Mouse (Mus musculus) hindbrain, embryonic 11.5 days (tissue): ENCODE results near the gene Dnajb1. TPM values are rescaled to one million over a fixed set of nuclear protein-coding genes. Genes with fewer than 3 reads are reported as not detected.
"Not testable (repeated sequence)": the region's sequence is repeated elsewhere in the genome, so short reads cannot be mapped to it uniquely, and the experiment has no call there.

Experiments
- ATAC-seq: fragments of 200-750 bp; cut with Nextera tagmentation; 2 replicates; pipeline ENCODE4 v1.8.0; 2017; ENCODE audit warnings: mild to moderate bottlenecking, moderate TSS enrichment, moderate library complexity; ENCODE audit not compliant: low FRiP score
- DNase-seq: peaks from one replicate; pipeline ENCODE4 v3.0.0-alpha.2; 2015; ENCODE audit warnings: low spot score
- H3K27ac ChIP-seq: fragments of 300-500 bp; sonication (generic); 2 replicates; pipeline ENCODE4 v1.5.1; 2014; ENCODE audit warnings: mild to moderate bottlenecking, low read depth, low read length
- H3K27me3 ChIP-seq: fragments of 300-500 bp; sonication (generic); 2 replicates; pipeline ENCODE4 v1.6.1; 2014; ENCODE audit warnings: mild to moderate bottlenecking, low read length, moderate library complexity, mixed read lengths; ENCODE audit not compliant: control insufficient read depth, insufficient read depth
- H3K36me3 ChIP-seq: fragments of 300-500 bp; sonication (generic); 2 replicates; pipeline ENCODE4 v1.6.1; 2014; ENCODE audit warnings: mild to moderate bottlenecking, low read length, moderate library complexity, mixed read lengths; ENCODE audit not compliant: control insufficient read depth, insufficient read depth
- H3K4me1 ChIP-seq: fragments of 300-500 bp; sonication (generic); replicated peaks from 2 replicates; pipeline ENCODE4 v1.6.1; 2014; ENCODE audit warnings: low read length, mixed read lengths; ENCODE audit not compliant: control insufficient read depth, insufficient read depth
- H3K4me2 ChIP-seq: fragments of 300-500 bp; sonication (generic); replicated peaks from 2 replicates; pipeline ENCODE4 v1.6.1; 2014; ENCODE audit warnings: mild to moderate bottlenecking, low read depth, low read length
- H3K4me3 ChIP-seq: fragments of 300-500 bp; sonication (generic); 2 replicates; pipeline ENCODE4 v1.5.1; 2014; ENCODE audit warnings: low read depth, low read length
- H3K9ac ChIP-seq: fragments of 300-500 bp; sonication (generic); 2 replicates; pipeline ENCODE4 v1.6.1; 2014; ENCODE audit warnings: low read depth, low read length
- H3K9me3 ChIP-seq: fragments of 300-500 bp; sonication (generic); 2 replicates; pipeline ENCODE4 v1.6.1; 2016; ENCODE audit warnings: low read length; ENCODE audit not compliant: control insufficient read depth
- WGBS: fragments of 180-500 bp; shearing (Covaris S2); extraction: QIAGEN DNeasy Blood & Tissue Kit; methylation state at CpG from one replicate; pipeline ENCODE4 v1.1.7; 2014; 5-methylcytosine and 5-hydroxymethylcytosine counted together
- polyA plus RNA-seq: library from polyadenylated mRNA; unstranded; fragments of >200 nt; fragmentation: Nextera tagmentation; extraction: Ambion mirVana; gene quantifications from 2 replicates; pipeline ENCODE4 v1.2.1, GENCODE M21; 2014

Gene Dnajb1
- polyA plus RNA-seq, 1 experiment from 2014 or later: 66.7 TPM

- no peak for DNase-seq
- H3K4me2 ChIP-seq: no peak overlapping the region
- ATAC-seq: no peak
- H3K9ac ChIP-seq: no peak overlapping the region
- no peaks in the 10 kb centered on the region for H3K27me3 ChIP-seq
- H3K9me3 ChIP-seq: no peaks in the 10 kb centered on the region
- no peak overlapping the region for H3K4me3 ChIP-seq
- no peak overlapping the region for H3K27ac ChIP-seq
- 0 out of 2 replicates have a peak, but pooled peaks cover 5% of the 10 kb centered on the region for H3K36me3 ChIP-seq
- no peaks in the 10 kb centered on the region; the same call in 1 of the 2 replicates for H3K4me1 ChIP-seq
- 82% methylated on average over 4 of the region's 4 CpGs for WGBS
These were observed 38.8 kb upstream of the Dnajb1 start for GRCm38 (mm10) chr8:83569165-83569564.

DNA sequence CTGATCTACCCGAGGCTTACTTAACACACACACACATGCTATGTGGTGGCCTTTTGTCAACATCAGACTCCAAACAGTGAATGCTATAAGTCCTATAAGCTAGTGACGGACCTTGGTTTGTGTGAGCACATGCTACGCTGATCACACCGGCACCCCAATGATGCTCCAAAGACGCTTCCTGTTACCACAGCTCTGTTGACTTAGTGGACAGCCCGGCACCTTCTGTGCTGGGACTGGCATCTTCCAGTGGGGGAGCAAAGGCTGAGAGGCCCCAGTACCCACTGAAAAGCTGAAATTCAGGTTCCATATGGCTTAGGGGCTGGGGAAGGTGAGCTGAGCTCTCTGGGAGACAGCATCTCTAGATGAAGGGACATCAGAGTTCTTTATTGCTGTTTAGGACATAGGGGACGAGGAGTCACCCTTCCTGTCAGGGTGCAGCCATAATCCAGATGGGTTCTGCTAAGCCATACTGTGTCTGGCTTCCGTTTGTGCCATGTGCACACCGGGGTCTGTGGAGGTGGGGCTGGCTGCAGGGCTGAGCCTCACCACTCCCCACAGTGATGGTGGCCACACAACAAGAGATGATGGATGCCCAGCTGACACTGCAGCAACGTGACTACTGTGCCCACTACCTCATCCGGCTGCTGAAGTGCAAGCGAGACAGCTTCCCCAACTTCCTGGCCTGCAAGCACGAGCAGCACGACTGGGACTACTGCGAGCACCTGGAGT is 37.6 kb upstream of the Dnajb1 start:
- 0 out of 2 replicates have a peak, but pooled peaks cover 5% of the 10 kb centered on the region for H3K36me3 ChIP-seq
- H3K9me3 ChIP-seq: no peaks in the 10 kb centered on the region
- WGBS: 84% methylated on average over 15 of the region's 15 CpGs
- no peak overlapping the region for H3K27ac ChIP-seq
- no peak overlapping the region for H3K9ac ChIP-seq
- no peak overlapping the region for H3K4me3 ChIP-seq
- H3K4me2 ChIP-seq: no peak overlapping the region
- H3K4me1 ChIP-seq: no peaks in the 10 kb centered on the region; the same call in 1 of the 2 replicates
- H3K27me3 ChIP-seq: no peaks in the 10 kb centered on the region
- DNase-seq (no peak), ATAC-seq (no peak)

GRCm38 (mm10) chr8:83571001-83571340 is 37.0 kb upstream of the Dnajb1 start:
- not testable (repeated sequence) for H3K4me1 ChIP-seq, H3K9ac ChIP-seq, H3K27me3 ChIP-seq, H3K4me2 ChIP-seq, H3K9me3 ChIP-seq, H3K27ac ChIP-seq, H3K36me3 ChIP-seq, H3K4me3 ChIP-seq, DNase-seq, ATAC-seq
- 90% methylated on average over 2 of the region's 7 CpGs for WGBS

DNA sequence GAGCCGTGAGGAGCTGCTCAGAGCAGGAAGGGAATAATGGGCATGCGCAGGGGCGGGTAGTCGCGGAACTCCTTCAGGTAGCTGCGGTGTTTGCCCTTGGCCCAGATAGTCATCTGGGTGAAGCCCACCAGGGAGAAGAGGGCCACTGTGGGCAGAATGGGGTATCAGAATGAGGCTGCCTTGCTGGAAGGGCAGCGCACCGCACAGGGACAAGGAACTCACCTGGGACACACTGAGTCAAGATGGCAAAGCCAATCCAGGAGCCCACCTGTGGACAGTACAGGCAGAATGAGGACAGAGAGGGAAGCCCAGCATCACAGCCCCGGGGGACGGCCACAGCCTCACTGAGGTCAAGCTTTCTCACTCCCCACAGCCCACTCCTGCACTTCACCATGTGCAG is 36.2 kb upstream of the Dnajb1 start:
- Histone ChIP-seq H3K9me3 (no peaks in the 10 kb centered on the region), H3K4me1 (no peaks in the 10 kb centered on the region; the same call in 1 of the 2 replicates), H3K4me2 (no peak overlapping the region), H3K9ac (no peak overlapping the region), H3K4me3 (no peak overlapping the region), H3K27ac (no peak overlapping the region), H3K36me3 (0 out of 2 replicates have a peak, but pooled peaks cover 5% of the 10 kb centered on the region), H3K27me3 (no peaks in the 10 kb centered on the region)
- DNase-seq: no peak
- WGBS: 96% methylated on average over 10 of the region's 10 CpGs
- ATAC-seq: no peak

DNA sequence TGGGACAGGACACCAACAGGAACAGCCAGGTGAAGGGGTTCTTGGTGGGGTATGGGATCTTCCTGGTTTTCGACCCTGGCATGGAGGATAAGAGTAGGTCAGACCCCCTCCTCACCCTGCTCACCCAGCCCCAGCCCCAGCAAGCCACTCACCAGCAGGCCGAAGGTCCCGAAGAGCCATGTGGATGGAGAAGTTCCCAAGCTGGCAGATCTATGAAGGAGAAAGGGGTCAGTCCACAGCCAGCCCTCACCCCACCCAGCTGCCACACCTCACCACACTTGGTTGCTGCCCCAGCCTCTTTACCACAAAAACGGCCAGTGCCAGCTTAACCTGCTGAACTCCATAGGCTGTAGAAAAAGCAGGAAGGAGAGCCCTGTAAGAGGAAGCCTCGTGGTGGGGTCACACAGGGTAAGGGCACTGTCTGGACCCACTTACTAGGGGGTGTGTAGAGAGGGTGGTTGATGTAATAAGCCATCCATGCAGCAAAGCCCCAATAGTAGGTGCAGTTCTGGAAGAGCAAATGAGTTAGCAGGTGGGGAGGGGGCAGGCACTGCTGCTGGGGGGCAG is 35.7 kb upstream of the Dnajb1 start:
- H3K4me2 ChIP-seq: no peak overlapping the region
- 0 out of 2 replicates have a peak, but pooled peaks cover 5% of the 10 kb centered on the region for H3K36me3 ChIP-seq
- ATAC-seq: no peak
- no peak for DNase-seq
- no peak overlapping the region for H3K27ac ChIP-seq
- no peaks in the 10 kb centered on the region for H3K27me3 ChIP-seq
- H3K4me1 ChIP-seq: peaks cover 2% of the 10 kb centered on the region
- H3K9me3 ChIP-seq: no peaks in the 10 kb centered on the region
- no peak overlapping the region for H3K4me3 ChIP-seq
- no peak overlapping the region for H3K9ac ChIP-seq
- 92% methylated on average over 5 of the region's 5 CpGs for WGBS

GRCm38 (mm10) chr8:83573140-83573875 is 34.7 kb upstream of the Dnajb1 start:
- DNase-seq (no peak), ATAC-seq (no peak)
- Histone ChIP-seq H3K4me2 (no peak overlapping the region), H3K9ac (no peak overlapping the region), H3K4me3 (no peak overlapping the region), H3K36me3 (0 out of 2 replicates have a peak, but pooled peaks cover 5% of the 10 kb centered on the region), H3K27me3 (no peaks in the 10 kb centered on the region), H3K9me3 (no peaks in the 10 kb centered on the region), H3K4me1 (peaks cover 5% of the 10 kb centered on the region), H3K27ac (no peak overlapping the region)
- WGBS: 77% methylated on average over 18 of the region's 18 CpGs

- Histone ChIP-seq H3K27me3 (no peaks in the 10 kb centered on the region), H3K4me3 (no peak overlapping the region), H3K9me3 (no peaks in the 10 kb centered on the region), H3K36me3 (0 out of 2 replicates have a peak, but pooled peaks cover 5% of the 10 kb centered on the region), H3K4me2 (no peak overlapping the region), H3K9ac (no peak overlapping the region), H3K4me1 (peaks cover 6% of the 10 kb centered on the region), H3K27ac (no peak overlapping the region)
- ATAC-seq (no peak), DNase-seq (no peak)
- WGBS: 90% methylated on average over 15 of the region's 15 CpGs
These were observed 33.2 kb upstream of the Dnajb1 start for GRCm38 (mm10) chr8:83574631-83575315.

GRCm38 (mm10) chr8:83575561-83576515 is 32.2 kb upstream of the Dnajb1 start:
- ATAC-seq (no peak), DNase-seq (no peak)
- peaks cover 6% of the 10 kb centered on the region for H3K4me1 ChIP-seq
- H3K4me2 ChIP-seq: no peak overlapping the region
- WGBS: 77% methylated on average over 17 of the region's 17 CpGs
- H3K27me3 ChIP-seq: no peaks in the 10 kb centered on the region
- no peak overlapping the region for H3K4me3 ChIP-seq
- H3K9ac ChIP-seq: no peak overlapping the region
- H3K36me3 ChIP-seq: 0 out of 2 replicates have a peak, but pooled peaks cover 5% of the 10 kb centered on the region
- no peak overlapping the region for H3K27ac ChIP-seq
- no peaks in the 10 kb centered on the region for H3K9me3 ChIP-seq
